Mouse (Mus musculus): Measurements from ENCODE around the gene Kdm6b. TPM values are rescaled to one million over a fixed set of nuclear protein-coding genes. Genes with fewer than 3 reads are reported as not detected.

Gene Kdm6b
- polyA plus RNA-seq, 1 experiment from 2014 or later, result 15.0 TPM

DNA sequence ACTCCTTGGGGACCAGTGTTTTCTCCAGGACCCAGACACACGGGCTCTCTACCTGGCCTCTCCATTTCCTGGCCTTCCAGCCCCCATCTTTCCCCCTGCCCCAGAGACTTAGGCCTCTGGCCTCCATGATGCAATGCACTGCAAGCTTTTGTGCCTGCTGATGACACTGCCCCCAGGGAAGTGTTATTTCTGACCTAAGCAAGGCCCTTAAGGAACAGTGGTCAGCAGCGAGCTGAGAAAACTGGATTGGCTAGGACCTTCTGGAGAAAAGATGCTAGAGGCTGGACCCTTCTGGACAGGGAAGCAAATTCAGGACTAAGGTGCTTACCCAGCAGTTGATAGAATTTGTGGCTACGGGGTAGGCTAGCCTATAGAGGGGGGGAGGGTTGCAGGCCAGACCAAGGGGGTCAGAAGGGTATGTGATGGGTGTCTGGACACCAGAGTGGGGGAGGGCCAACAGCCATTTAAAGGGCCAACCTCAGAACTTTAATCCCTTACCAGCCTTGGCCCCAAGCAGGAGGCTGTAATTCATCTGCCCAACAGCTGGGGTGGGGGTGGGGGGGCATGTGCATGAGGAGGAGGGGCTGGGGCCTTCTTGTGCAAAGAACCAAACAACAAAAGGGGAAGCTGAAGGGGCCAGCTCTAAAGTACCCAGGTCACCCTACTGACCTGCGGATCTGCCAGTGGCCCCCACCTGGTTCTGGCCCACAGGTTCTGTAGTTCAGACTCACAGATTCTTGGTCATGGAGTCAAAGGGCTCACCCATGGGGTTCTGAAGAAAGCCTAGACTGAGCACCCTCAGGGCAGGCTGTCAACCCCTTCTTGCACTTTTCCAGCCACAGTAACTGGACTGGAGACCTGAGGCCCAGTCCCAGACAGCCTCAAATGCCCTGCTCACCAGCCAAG is 1.2 kb upstream of the Kdm6b start:
- 62% methylated on average over 4 of the region's 4 CpGs for WGBS (ENCODE audit: missing documents)
- H3K27ac ChIP-seq, result peak overlapping the region; percentile 22
- H3K79me2 ChIP-seq (ENCODE audit: inconsistent target), result no peaks in the 10 kb centered on the region
- H3K4me3 ChIP-seq (ENCODE audit: inconsistent target), result no peak overlapping the region
- H3K36me3 ChIP-seq (ENCODE audit: inconsistent target), result no peaks in the 10 kb centered on the region

DNA sequence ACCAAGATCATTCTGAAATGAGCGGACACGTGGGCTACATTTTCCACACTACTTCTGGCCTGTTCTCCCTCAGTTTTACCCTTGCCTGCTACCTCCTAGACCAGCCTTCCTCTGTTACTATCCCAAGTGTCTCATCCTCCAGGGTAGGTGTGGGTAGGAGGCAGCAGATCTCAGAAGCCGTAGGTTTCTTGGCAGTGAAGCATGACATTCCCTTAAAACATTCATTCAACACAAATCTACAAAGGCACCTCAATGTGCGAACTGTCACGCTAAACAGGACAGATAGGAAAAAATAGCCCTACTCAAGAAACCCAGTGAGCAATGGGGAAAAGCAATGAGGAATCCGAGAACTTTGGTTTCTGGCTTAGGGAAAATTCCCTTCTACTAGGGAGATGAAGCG is 927 bp downstream of the Kdm6b start:
- Histone ChIP-seq H3K36me3 (ENCODE audit: inconsistent target) (no peaks in the 10 kb centered on the region), H3K27ac (no peak overlapping the region)
- 82% methylated on average over 7 of the region's 7 CpGs for WGBS (ENCODE audit: missing documents)

DNA sequence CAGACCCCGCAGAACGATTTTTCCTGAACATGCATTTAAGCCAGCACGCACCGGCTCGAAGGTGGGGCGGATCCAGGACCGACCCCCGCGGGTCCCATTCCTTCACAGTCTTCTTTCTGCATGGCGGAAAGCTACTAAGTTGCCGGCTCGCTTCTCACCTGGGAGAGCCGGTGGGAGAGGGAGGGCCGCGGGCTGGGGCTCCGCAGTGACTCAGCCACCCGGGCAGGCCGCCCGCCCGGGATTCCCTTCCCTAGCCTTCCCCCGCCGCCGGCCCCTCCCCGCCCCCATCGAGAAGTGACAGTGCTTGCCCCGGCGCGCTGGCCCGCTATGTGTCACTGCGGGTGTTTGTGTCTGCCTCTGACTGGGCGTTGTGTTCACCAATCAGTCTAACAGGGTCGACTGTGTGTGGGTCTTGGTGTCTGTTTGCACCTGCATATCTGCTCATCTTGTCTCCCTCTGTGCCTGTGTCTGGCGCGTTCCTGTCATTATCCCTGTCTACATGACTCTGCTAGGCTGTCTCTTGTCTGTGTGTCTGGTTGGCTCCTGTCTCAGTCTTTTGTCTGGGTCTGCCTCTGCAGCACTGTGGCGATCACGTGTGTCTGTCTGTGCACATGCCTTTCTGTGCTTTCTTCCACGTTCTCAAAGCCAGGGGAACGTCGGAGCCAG is 1.8 kb downstream of the Kdm6b start:
- H3K4me3 ChIP-seq (ENCODE audit: inconsistent target), result peak overlapping the region; percentile 64
- H3K79me2 ChIP-seq (ENCODE audit: inconsistent target), result peaks cover 16% of the 10 kb centered on the region; the same call in 1 of the 2 replicates
- H3K36me3 ChIP-seq (ENCODE audit: inconsistent target), result peaks cover 7% of the 10 kb centered on the region; the same call in 1 of the 2 replicates
- WGBS (ENCODE audit: missing documents), result 8% methylated on average over 35 of the region's 39 CpGs
- H3K27ac ChIP-seq, result peak overlapping the region; percentile 96

More for the DNA sequence above, 927 bp downstream of the Kdm6b start:
- Histone ChIP-seq H3K79me2 (ENCODE audit: inconsistent target) (peaks cover 8% of the 10 kb centered on the region; the same call in 1 of the 2 replicates), H3K4me3 (ENCODE audit: inconsistent target) (no peak overlapping the region)

DNA sequence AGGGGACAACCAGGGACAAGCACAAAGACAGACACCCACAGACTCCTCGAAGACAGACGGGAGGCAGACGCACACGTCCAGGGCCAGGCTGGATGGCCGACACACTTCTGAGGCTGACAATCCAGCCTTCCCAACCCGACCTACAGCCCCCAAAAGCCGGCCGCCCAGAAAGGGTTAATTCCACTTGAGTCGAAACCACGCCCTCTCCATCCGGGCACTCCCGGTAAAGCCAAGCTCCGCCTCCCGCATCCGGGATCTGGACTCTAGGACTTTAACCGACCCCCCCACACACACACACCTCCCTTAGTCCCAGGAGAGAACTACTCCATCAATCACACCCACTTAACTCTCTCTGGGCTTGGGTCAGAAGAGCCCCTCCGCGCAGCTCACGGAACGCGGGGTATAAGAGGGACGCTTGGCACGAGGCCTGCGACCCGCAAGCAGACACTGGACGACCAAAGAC is 2.4 kb downstream of the Kdm6b start:
- H3K27ac ChIP-seq, result peak overlapping the region; percentile 96
- peaks cover 7% of the 10 kb centered on the region; the same call in 1 of the 2 replicates for H3K36me3 ChIP-seq (ENCODE audit: inconsistent target)
- 0% methylated on average over 20 of the region's 26 CpGs for WGBS (ENCODE audit: missing documents)
- peak overlapping the region; percentile 64 for H3K4me3 ChIP-seq (ENCODE audit: inconsistent target)
- H3K79me2 ChIP-seq (ENCODE audit: inconsistent target), result peaks cover 16% of the 10 kb centered on the region; the same call in 1 of the 2 replicates

DNA sequence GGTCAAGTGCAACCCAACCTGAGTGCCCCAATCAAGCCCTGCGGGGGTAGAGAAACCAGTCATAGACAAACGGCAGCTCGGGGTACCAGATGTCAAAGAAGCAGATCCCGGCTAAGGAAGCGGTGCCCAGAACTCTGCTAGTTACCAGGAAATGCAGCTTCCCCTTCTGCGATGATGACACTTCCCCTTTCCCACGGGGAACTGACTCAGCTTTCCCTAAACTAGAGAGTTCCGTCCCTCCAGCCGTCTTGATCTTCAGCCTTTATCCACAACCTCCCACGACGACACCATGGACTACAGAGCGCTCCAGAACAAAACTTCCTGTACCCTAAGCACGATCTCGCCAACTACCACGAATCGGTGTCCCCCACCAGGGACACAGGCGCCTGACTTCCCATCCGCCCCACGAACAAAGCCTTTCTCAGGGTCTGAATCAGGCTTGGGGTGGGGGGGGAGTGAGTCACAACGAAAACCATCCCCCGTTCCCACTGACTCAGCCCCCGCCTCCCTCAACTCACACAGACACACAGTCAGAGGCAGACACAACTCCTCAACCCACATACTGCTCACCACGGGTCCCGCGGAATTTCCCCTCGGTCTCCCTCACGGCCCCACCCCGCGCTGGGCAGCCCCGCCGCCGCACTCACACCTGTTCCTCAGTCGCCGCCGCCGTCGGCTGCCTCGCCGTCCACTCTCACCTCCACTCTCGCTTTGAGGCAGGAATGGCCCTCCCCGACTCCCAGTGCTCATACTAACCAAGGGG is 3.0 kb downstream of the Kdm6b start:
- peaks cover 7% of the 10 kb centered on the region; the same call in 1 of the 2 replicates for H3K36me3 ChIP-seq (ENCODE audit: inconsistent target)
- peak overlapping the region; percentile 64 for H3K4me3 ChIP-seq (ENCODE audit: inconsistent target)
- peaks cover 16% of the 10 kb centered on the region; the same call in 1 of the 2 replicates for H3K79me2 ChIP-seq (ENCODE audit: inconsistent target)
- peak overlapping the region; percentile 96 for H3K27ac ChIP-seq
- 3% methylated on average over 41 of the region's 41 CpGs for WGBS (ENCODE audit: missing documents)

DNA sequence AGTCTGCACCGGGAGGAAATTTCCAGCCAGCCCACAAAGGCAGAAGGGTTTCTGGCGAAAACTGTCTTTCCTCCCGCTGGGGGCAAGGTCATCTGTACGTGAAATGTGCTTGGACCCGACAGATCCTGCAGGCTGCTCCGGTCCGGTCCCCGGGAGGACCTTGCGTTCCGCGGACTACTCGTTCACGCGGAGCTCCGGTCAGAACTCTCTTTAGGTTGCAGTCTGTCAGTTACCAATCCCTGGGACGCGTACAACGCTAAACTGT is 3.5 kb downstream of the Kdm6b start:
- peak overlapping the region; percentile 64 for H3K4me3 ChIP-seq (ENCODE audit: inconsistent target)
- 0% methylated on average over 18 of the region's 18 CpGs for WGBS (ENCODE audit: missing documents)
- H3K79me2 ChIP-seq (ENCODE audit: inconsistent target), result peaks cover 16% of the 10 kb centered on the region; the same call in 1 of the 2 replicates
- peaks cover 7% of the 10 kb centered on the region; the same call in 1 of the 2 replicates for H3K36me3 ChIP-seq (ENCODE audit: inconsistent target)
- peak overlapping the region; percentile 96 for H3K27ac ChIP-seq

DNA sequence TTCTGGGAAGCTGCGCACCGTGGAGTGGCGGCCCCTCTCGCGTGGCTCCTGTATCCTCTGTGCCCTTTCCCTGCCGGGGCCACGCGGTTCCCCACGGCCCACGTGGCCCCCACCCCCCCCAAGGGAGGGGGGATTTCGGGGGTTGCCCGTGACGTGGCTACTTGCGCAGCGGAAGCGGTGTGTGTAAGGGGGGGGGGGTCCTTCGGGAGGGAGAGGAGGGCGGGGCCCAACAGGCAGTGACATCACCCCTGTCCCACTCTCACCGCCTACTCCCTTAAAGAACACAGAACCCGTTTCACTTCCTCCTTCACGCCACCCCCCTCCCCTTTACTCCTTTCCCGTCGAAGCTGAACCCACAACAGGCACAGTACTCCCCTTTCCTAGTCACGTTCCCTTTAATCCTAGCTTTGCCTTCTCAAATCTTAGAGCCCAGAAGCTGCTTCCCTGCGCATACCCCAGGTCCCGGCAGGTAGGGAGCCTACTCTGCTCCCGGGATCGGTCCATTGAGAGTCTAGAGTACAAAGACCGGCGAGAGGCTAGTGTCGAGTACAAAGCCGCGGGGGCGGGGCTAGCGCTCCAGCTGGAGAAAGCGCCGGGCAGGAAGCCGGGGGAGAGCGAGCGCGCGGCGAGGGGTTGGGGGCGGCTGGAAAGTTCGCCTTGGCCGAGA is 4.0 kb downstream of the Kdm6b start:
- H3K4me3 ChIP-seq (ENCODE audit: inconsistent target), result peak overlapping the region; percentile 64
- H3K79me2 ChIP-seq (ENCODE audit: inconsistent target), result peaks cover 16% of the 10 kb centered on the region; the same call in 1 of the 2 replicates
- 1% methylated on average over 33 of the region's 46 CpGs for WGBS (ENCODE audit: missing documents)
- peak overlapping the region; percentile 96 for H3K27ac ChIP-seq
- H3K36me3 ChIP-seq (ENCODE audit: inconsistent target), result peaks cover 7% of the 10 kb centered on the region; the same call in 1 of the 2 replicates

DNA sequence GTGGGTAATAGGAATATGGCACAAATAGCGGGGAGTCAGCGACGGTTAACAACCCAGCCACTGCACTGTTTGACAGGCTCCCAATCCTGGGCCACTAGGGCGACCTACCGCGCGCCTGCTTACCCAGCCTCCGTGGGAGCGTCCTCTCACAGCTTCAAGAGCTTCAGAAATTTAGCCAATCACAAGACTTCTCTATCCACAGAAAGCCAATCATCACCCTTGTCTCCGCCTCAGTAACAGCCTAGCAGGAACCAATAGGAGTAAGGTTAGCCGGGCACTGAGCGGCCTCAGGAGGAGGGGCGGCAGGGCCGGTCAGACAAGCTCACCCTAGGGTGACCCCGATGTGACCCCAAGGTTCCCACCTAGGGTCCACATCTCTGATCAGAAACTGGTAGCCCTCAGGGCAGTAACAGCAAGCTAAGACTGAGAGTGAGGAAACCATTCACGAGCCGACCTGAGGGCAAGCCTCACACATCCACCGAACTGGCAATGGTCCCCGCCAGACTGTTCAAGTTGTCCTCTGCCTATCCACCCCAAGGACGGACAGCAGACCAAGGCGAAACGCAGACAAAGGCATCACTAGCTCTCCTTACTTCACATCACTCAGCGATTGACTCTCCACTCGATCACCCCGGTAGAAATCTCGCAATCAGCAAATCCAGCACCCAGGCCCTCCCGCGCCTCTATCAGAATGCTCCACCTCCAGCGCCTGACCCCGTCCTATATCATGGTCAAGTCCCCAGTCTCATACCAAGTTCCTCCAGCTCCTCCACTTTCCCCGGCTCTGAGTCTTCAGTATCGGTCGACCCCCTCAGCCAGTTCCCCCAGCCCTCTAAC is 4.7 kb downstream of the Kdm6b start:
- Histone ChIP-seq H3K79me2 (ENCODE audit: inconsistent target) (peaks cover 16% of the 10 kb centered on the region; the same call in 1 of the 2 replicates), H3K36me3 (ENCODE audit: inconsistent target) (peaks cover 7% of the 10 kb centered on the region; the same call in 1 of the 2 replicates), H3K4me3 (ENCODE audit: inconsistent target) (peak overlapping the region; percentile 64), H3K27ac (peak overlapping the region; percentile 96)
- under 1% methylated on average over 28 of the region's 33 CpGs for WGBS (ENCODE audit: missing documents)

DNA sequence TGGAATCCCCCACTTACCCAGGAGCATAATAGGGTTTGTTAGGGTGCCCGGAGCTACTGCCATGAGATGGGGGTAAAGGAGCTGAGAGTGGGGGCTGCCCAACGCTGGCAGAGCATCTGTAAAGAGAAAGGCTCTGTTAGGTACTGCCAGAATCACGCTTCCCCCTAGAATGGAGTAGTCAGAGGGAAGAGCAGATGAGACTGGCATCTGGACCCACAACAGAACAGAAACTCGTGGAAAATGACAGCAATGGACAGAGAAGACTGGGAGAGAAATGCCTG is 5.8 kb downstream of the Kdm6b start:
- peaks cover 7% of the 10 kb centered on the region; the same call in 1 of the 2 replicates for H3K36me3 ChIP-seq (ENCODE audit: inconsistent target)
- H3K79me2 ChIP-seq (ENCODE audit: inconsistent target), result peaks cover 16% of the 10 kb centered on the region; the same call in 1 of the 2 replicates
- H3K27ac ChIP-seq, result no peak overlapping the region
- no peak overlapping the region for H3K4me3 ChIP-seq (ENCODE audit: inconsistent target)
- 82% methylated on average over 2 of the region's 4 CpGs for WGBS (ENCODE audit: missing documents)

DNA sequence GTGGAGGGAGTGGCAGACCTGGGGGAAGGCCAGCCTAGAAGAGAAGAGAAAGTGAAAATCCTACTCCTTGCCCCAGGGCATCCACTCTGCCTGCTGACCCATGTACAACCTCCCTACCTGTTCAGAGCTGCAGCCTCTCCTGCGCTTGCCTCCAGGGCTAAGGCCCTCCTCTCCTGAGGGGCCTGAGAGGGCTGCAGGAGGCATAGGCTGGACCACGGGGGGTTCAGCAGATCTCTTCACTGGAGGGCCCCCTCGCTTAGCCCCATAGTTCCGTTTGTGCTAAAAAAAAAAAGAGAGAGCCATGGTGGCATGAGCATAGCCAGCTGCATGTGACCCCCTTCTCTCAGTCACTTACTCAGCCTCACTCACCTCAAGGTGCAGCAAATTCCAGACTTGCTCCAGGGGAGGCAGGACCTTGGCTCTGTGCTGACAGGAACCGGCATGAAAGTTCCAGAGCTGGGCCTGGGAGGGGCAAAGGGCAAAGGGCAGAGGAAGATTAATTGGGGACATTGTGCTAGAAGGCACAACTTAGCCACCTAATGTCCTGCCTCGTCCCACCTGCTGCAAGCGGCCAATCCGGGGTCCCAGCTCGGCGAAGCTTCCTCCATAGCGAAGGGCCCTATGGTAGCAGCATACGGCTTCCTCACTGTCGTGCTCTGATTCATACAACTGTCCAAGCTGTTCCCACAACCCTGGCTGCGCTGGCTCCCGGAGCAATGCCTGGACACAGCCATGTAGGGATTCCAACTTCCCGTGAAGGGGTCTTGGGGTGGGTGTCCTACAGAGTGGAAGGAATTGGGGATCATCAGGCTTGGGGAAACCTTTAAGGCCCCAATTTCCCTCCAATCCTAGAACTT is 6.4 kb downstream of the Kdm6b start:
- Histone ChIP-seq H3K79me2 (ENCODE audit: inconsistent target) (peaks cover 16% of the 10 kb centered on the region; the same call in 1 of the 2 replicates), H3K36me3 (ENCODE audit: inconsistent target) (peaks cover 7% of the 10 kb centered on the region; the same call in 1 of the 2 replicates), H3K27ac (no peak overlapping the region), H3K4me3 (ENCODE audit: inconsistent target) (no peak overlapping the region)
- 96% methylated on average over 16 of the region's 16 CpGs for WGBS (ENCODE audit: missing documents)

DNA sequence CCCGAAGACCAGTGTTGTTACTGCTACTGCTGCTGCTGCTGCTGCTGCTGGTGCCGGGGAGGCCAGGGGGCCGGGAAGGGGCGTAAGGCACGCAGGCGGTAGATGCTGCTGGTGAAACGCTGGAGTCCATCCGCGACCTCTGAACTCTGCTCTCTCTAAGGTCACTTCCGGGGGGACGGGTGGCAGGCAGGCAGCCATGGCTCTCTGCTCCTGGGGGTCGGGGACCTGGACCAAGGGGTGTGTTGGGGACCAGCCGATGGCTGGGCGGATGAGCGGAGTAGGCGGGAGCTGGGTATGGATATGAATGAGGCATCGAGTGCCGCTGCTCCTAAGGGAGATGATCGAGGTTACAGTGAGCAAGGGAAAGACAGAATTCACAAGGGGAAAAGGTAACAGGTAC is 7.2 kb downstream of the Kdm6b start:
- no peak overlapping the region for H3K4me3 ChIP-seq (ENCODE audit: inconsistent target)
- H3K79me2 ChIP-seq (ENCODE audit: inconsistent target), result peaks cover 16% of the 10 kb centered on the region; the same call in 1 of the 2 replicates
- H3K36me3 ChIP-seq (ENCODE audit: inconsistent target), result peaks cover 12% of the 10 kb centered on the region; the same call in 1 of the 2 replicates
- no peak overlapping the region for H3K27ac ChIP-seq
- WGBS (ENCODE audit: missing documents), result 95% methylated on average over 19 of the region's 19 CpGs

DNA sequence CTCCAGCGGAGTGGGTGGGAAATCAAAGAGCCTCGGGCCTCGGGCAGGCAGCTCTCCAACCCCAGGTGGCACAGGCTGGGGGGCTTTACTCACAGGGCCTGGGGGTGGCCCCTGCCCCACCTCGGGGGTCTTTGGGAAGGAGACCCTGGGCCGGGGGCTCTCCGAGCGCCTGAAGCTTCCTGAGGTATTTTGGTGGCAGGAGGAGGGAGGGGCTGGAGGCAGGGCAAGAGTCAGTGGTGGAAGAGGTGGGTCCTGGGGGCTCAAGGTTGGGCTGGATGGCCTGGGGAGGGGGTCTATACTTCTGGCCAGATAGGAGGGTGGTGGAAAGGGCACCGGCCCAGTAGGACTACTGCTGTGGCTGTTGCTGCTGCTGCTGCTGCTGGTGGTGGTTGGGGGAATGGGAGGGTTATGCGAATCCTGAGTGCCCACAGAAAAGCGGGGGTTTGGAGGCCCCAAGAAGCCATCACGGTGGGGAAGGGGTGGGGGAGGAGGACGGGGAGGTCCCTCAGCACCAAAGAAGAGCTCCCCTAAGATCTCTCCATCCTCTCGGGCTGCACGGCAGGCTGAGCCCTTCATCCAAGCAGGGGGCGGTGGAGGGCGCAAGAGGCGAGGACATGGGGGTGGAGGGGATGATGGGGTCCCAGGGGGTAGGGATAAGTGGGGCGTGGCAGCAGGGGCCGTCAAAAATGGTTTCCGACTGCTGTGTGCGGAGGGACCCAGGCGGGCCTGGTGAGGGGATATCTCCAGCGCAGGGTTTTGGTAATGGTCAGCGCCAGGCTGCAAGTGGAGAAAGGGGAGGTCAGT is 7.9 kb downstream of the Kdm6b start:
- H3K79me2 ChIP-seq (ENCODE audit: inconsistent target), result peaks cover 16% of the 10 kb centered on the region; the same call in 1 of the 2 replicates
- H3K4me3 ChIP-seq (ENCODE audit: inconsistent target), result no peak overlapping the region
- no peak overlapping the region for H3K27ac ChIP-seq
- H3K36me3 ChIP-seq (ENCODE audit: inconsistent target), result peaks cover 14% of the 10 kb centered on the region; the same call in 1 of the 2 replicates
- WGBS (ENCODE audit: missing documents), result 96% methylated on average over 24 of the region's 24 CpGs
